Mouse (Mus musculus) embryonic facial prominence, embryonic 14.5 days (tissue): ENCODE measurements around the gene Zfhx3. TPM values are rescaled to one million over a fixed set of nuclear protein-coding genes. Genes with fewer than 3 reads are reported as not detected.

Source experiments
- ATAC-seq: fragments of 200-750 bp; cut with Nextera tagmentation; 2 replicates; pipeline ENCODE4 v1.8.0; 2017; ENCODE audit warnings: low read depth, moderate number of reproducible peaks, moderate TSS enrichment
- DNase-seq: peaks from one replicate; pipeline ENCODE4 v3.0.0-alpha.2; 2015; ENCODE audit warnings: low spot score
- H3K27ac ChIP-seq: fragments of 300-500 bp; sonication (generic); replicated peaks from 2 replicates; pipeline ENCODE4 v1.5.1; 2014; ENCODE audit warnings: low read depth, mild to moderate bottlenecking, low read length, moderate library complexity
- H3K27me3 ChIP-seq: fragments of 300-500 bp; sonication (generic); replicated peaks from 2 replicates; pipeline ENCODE4 v1.6.1; 2014; ENCODE audit warnings: low read length; ENCODE audit not compliant: control insufficient read depth, insufficient read depth
- H3K36me3 ChIP-seq: fragments of 300-500 bp; sonication (generic); 2 replicates; pipeline ENCODE4 v1.6.1; 2014; ENCODE audit warnings: low read length, mixed read lengths; ENCODE audit not compliant: control insufficient read depth, insufficient read depth
- H3K4me1 ChIP-seq: fragments of 300-500 bp; sonication (generic); 2 replicates; pipeline ENCODE4 v1.6.1; 2014; ENCODE audit warnings: antibody characterized with exemption, low read length; ENCODE audit not compliant: control insufficient read depth, insufficient read depth
- H3K4me2 ChIP-seq: fragments of 300-500 bp; sonication (generic); 2 replicates; pipeline ENCODE4 v1.6.1; 2014; ENCODE audit warnings: low read depth, mild to moderate bottlenecking, low read length, moderate library complexity, mixed read lengths
- H3K4me3 ChIP-seq: fragments of 300-500 bp; sonication (generic); 2 replicates; pipeline ENCODE4 v1.5.1; 2014; ENCODE audit warnings: low read depth, mild to moderate bottlenecking, low read length
- H3K9ac ChIP-seq: fragments of 300-500 bp; sonication (generic); 2 replicates; pipeline ENCODE4 v1.6.1; 2014; ENCODE audit warnings: low read depth, mild to moderate bottlenecking, low read length, moderate library complexity, mixed read lengths
- H3K9me3 ChIP-seq: fragments of 300-500 bp; sonication (generic); 2 replicates; pipeline ENCODE4 v1.6.1; 2016; ENCODE audit warnings: low read length; ENCODE audit not compliant: control insufficient read depth
- WGBS: fragments of 180-500 bp; shearing (Covaris S2); extraction: QIAGEN DNeasy Blood & Tissue Kit; methylation state at CpG from one replicate; pipeline ENCODE4 v1.1.7; 2014; 5-methylcytosine and 5-hydroxymethylcytosine counted together
- polyA plus RNA-seq: library from polyadenylated mRNA; unstranded; fragments of >200 nt; fragmentation: Nextera tagmentation; extraction: Ambion mirVana; gene quantifications from 2 replicates; pipeline ENCODE4 v1.2.1, GENCODE M21; 2014

The Zfhx3 gene
- polyA plus RNA-seq, 1 experiment from 2014 or later = 14.2 TPM

GRCm38 (mm10) chr8:108044185-108044584 lies 101.7 kb downstream of the Zfhx3 start:
- 41% methylated on average over 3 of the region's 3 CpGs for WGBS
- Histone ChIP-seq H3K27ac (peak overlapping the region; percentile 33), H3K4me2 (no peak overlapping the region), H3K9me3 (no peaks in the 10 kb centered on the region), H3K36me3 (no peaks in the 10 kb centered on the region), H3K4me1 (peaks cover 23% of the 10 kb centered on the region), H3K9ac (no peak overlapping the region), H3K27me3 (no peaks in the 10 kb centered on the region), H3K4me3 (no peak overlapping the region)
- DNase-seq (peak; percentile 53), ATAC-seq (no peak)

- Histone ChIP-seq H3K36me3 (no peaks in the 10 kb centered on the region), H3K27ac (no peak overlapping the region), H3K27me3 (no peaks in the 10 kb centered on the region), H3K4me3 (no peak overlapping the region), H3K4me2 (no peak overlapping the region), H3K4me1 (no peaks in the 10 kb centered on the region), H3K9me3 (no peaks in the 10 kb centered on the region), H3K9ac (no peak overlapping the region)
- no peak for ATAC-seq
- 30% methylated on average over 5 of the region's 5 CpGs for WGBS
- no peak for DNase-seq
Observed at GRCm38 (mm10) chr8:108056241-108056640, 113.8 kb downstream of the Zfhx3 start.

- H3K4me3 ChIP-seq = no peak overlapping the region
- WGBS = 58% methylated on average over 12 of the region's 12 CpGs
- no peak overlapping the region for H3K9ac ChIP-seq
- DNase-seq = no peak
- no peak overlapping the region for H3K4me2 ChIP-seq
- H3K27ac ChIP-seq = no peak overlapping the region
- no peaks in the 10 kb centered on the region for H3K27me3 ChIP-seq
- H3K9me3 ChIP-seq = no peaks in the 10 kb centered on the region
- H3K4me1 ChIP-seq = peaks cover 4% of the 10 kb centered on the region; the same call in 1 of the 2 replicates
- H3K36me3 ChIP-seq = no peaks in the 10 kb centered on the region
- no peak for ATAC-seq
Observed at GRCm38 (mm10) chr8:108061972-108062371, 119.5 kb downstream of the Zfhx3 start.

GRCm38 (mm10) chr8:108067111-108067510 lies 124.7 kb downstream of the Zfhx3 start:
- no peak overlapping the region for H3K4me2 ChIP-seq
- H3K27ac ChIP-seq = no peak overlapping the region
- ATAC-seq (no peak), DNase-seq (no peak)
- no peaks in the 10 kb centered on the region for H3K27me3 ChIP-seq
- H3K9me3 ChIP-seq = no peaks in the 10 kb centered on the region
- no peak overlapping the region for H3K9ac ChIP-seq
- 73% methylated on average over 6 of the region's 6 CpGs for WGBS
- H3K36me3 ChIP-seq = no peaks in the 10 kb centered on the region
- peaks cover 19% of the 10 kb centered on the region for H3K4me1 ChIP-seq
- H3K4me3 ChIP-seq = no peak overlapping the region

GRCm38 (mm10) chr8:108068195-108068594 lies 125.8 kb downstream of the Zfhx3 start:
- DNase-seq (peak; percentile 74), ATAC-seq (peak; percentile 53; the same call in 1 of the 2 replicates)
- Histone ChIP-seq H3K4me3 (no peak overlapping the region), H3K27me3 (no peaks in the 10 kb centered on the region), H3K27ac (no peak overlapping the region), H3K4me2 (peak overlapping the region; percentile 42), H3K9ac (peak overlapping the region; percentile 19; the same call in 1 of the 2 replicates), H3K36me3 (no peaks in the 10 kb centered on the region), H3K9me3 (no peaks in the 10 kb centered on the region), H3K4me1 (peaks cover 19% of the 10 kb centered on the region)
- WGBS = 10% methylated on average over 8 of the region's 8 CpGs

GRCm38 (mm10) chr8:108070438-108070837 lies 128.0 kb downstream of the Zfhx3 start:
- H3K9ac ChIP-seq = no peak overlapping the region
- no peaks in the 10 kb centered on the region for H3K9me3 ChIP-seq
- WGBS = 73% methylated on average over 4 of the region's 4 CpGs
- no peaks in the 10 kb centered on the region for H3K36me3 ChIP-seq
- no peaks in the 10 kb centered on the region for H3K27me3 ChIP-seq
- no peak overlapping the region for H3K4me2 ChIP-seq
- ATAC-seq = no peak
- H3K4me3 ChIP-seq = no peak overlapping the region
- no peak overlapping the region for H3K27ac ChIP-seq
- H3K4me1 ChIP-seq = peaks cover 19% of the 10 kb centered on the region
- no peak for DNase-seq

- no peak overlapping the region for H3K4me2 ChIP-seq
- 64% methylated on average over 2 of the region's 2 CpGs for WGBS
- H3K27ac ChIP-seq = no peak overlapping the region
- no peak overlapping the region for H3K9ac ChIP-seq
- peaks cover 19% of the 10 kb centered on the region for H3K4me1 ChIP-seq
- no peak overlapping the region for H3K4me3 ChIP-seq
- H3K9me3 ChIP-seq = no peaks in the 10 kb centered on the region
- ATAC-seq (no peak), DNase-seq (peak; percentile 32)
- no peaks in the 10 kb centered on the region for H3K36me3 ChIP-seq
- no peaks in the 10 kb centered on the region for H3K27me3 ChIP-seq
Observed at GRCm38 (mm10) chr8:108072126-108072746, 129.8 kb downstream of the Zfhx3 start.

- peaks cover 14% of the 10 kb centered on the region for H3K4me1 ChIP-seq
- no peaks in the 10 kb centered on the region for H3K36me3 ChIP-seq
- H3K9ac ChIP-seq = no peak overlapping the region
- H3K4me2 ChIP-seq = no peak overlapping the region
- ATAC-seq (no peak), DNase-seq (no peak)
- H3K9me3 ChIP-seq = no peaks in the 10 kb centered on the region
- no peak overlapping the region for H3K27ac ChIP-seq
- no peaks in the 10 kb centered on the region for H3K27me3 ChIP-seq
- WGBS = 94% methylated on average over 5 of the region's 5 CpGs
- H3K4me3 ChIP-seq = no peak overlapping the region
Observed at GRCm38 (mm10) chr8:108072853-108073252, 130.4 kb downstream of the Zfhx3 start.

- Histone ChIP-seq H3K27me3 (no peaks in the 10 kb centered on the region), H3K4me2 (no peak overlapping the region), H3K4me3 (no peak overlapping the region), H3K9ac (no peak overlapping the region), H3K4me1 (peaks cover 3% of the 10 kb centered on the region; the same call in 1 of the 2 replicates), H3K36me3 (no peaks in the 10 kb centered on the region), H3K9me3 (no peaks in the 10 kb centered on the region), H3K27ac (no peak overlapping the region)
- WGBS = 69% methylated on average over 5 of the region's 5 CpGs
- no peak for ATAC-seq
- no peak for DNase-seq
Observed at GRCm38 (mm10) chr8:108075176-108075575, 132.7 kb downstream of the Zfhx3 start.
